Mouse (Mus musculus) 3134 (cell line): Measurements from ENCODE around the gene Nfia.

Experiments
- DNase-seq: peaks from one replicate; pipeline ENCODE4 v3.0.0-alpha.2; 2011; ENCODE audit warnings: low spot score; ENCODE audit not compliant: insufficient read length; ENCODE audit errors: extremely low read depth

Nfia gene

DNA sequence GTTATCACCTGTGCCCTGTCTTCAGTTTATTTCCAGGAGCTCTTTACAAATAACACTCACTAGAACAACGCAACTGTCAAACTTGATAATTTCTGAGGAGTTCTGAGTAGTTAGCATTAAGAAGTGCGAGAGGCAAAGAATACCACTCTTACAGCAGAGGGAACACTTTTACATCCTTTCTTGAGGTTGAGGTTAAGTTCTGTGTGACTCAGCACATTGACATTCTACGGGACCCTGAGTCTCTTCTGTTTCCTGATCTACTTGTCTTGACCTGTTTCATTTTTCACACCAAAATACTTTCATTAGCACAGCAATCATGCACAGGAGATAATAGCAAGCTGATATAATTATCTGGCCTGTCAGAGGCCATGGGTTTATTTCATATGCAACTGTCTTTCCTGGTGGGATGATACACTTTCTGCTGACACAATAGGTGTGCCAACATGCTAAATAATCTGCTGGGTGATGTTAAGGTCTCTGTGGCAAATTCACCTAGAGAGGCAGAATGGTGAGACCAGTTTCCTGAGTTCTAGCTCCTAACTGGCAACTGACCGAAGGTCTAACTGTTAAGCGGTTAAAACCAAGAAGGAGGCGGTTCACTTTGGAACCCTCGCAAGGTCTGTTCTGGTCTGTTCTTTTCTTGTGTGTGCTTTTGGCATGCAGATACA lies 59.2 kb downstream of the Nfia start:
- DNase-seq = no peak

DNA sequence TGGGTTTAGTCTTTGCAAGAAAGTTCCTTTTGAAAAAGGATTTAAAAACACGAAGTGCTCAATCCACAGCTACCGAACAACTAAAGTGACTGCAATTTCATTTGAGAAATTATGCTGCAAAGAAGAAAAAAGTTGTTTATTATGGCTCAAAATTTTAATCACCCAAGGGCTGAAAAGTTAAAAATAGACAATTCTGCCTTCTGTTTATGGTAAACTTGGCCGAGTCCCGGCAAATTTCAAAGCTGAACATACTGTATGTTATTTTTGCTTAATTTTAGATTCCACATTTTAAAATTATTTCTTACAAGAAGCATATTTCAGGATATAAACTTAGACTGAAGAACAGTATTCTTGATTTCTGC lies 59.7 kb downstream of the Nfia start:
- DNase-seq = no peak

DNA sequence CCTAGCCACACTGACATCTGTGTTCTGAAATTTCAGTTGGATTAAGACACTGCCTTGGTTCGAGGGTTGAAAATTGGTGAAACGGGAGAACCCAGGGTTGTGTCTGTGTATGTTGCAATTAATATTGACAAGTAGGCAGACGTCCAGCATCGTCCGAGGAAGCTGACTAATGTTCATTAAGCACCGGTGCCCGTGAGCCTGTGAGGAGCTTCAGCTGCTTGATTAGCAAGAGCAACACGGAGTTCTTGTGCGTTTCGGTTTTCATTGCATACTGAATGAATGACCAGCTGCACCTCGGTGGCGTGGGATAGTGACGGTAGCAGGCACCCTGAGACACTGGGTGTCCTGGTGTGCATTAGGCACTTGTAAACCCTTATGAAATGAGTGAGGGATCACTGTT lies 64.3 kb downstream of the Nfia start:
- no peak for DNase-seq

DNA sequence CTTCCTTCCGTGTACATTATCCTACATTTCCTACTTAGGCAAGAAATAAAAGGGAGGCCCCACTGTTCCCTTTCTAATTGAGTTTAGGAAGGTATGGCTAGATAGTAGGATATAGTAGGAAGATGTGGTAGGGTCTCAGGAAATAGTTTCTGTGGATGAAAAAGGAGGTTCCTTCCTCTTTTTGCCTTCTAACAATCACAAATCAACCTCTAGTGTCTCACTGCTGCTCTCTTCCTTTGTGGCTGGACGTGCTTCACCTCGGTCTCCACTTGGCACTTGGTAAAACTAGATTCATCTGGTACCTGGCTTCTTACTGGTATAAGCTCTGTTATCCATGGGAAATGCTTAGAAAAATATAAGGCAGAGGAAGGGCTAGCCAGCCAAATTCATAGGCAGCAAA lies 65.2 kb downstream of the Nfia start:
- DNase-seq = no peak

DNA sequence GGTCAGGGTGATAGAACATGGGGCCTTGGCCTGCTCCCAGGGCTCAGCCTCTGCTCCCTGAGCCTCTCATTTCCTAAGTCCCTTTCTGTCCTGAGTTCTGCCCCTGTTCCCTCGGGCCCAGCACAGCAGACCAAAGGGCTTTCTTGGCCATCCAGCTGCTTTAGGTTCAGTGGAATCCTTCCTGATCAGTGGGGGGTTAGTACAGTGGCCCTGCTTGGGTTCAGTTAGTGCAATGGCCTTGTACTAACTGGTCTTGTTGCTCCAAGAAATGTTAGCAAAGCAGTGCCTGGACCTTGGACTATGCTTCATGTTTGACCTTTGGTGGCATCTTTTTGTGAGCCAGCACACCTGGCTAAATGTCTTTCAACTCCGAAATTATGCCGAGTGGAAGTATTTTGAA lies 66.1 kb downstream of the Nfia start:
- no peak for DNase-seq

DNA sequence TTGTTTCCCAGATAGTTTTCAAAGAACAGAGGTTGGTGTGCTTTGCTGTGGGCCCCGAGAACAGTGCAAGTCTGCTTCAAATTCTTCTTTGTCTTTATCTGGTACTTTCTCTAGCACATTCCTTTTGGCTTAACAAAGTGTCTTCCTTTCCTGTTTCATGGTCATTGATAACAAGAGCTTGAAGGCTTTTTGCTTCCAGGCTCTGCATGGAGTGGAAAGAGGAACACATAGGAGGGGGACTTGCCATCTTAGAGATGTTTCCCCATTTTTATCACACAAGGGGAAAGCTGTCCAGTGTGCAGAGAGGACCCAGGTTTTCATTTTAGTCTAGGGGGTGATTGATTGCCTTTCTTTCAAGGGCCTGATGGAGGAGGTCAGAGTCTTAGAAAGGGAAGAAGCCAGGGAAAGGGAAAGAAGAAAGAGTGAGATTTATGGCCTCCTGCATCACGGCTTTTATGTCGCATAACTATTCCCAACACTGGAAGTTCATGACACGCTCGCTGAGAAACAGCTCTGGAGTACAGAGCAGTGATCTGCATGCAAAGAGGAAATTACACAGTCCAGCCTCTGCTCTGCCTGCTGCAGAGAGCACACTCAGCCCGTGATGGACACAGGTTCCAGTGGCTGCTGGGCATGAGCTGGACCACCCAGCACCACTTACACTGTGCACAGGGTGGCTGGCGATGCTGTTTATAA lies 67.0 kb downstream of the Nfia start:
- DNase-seq = no peak

DNA sequence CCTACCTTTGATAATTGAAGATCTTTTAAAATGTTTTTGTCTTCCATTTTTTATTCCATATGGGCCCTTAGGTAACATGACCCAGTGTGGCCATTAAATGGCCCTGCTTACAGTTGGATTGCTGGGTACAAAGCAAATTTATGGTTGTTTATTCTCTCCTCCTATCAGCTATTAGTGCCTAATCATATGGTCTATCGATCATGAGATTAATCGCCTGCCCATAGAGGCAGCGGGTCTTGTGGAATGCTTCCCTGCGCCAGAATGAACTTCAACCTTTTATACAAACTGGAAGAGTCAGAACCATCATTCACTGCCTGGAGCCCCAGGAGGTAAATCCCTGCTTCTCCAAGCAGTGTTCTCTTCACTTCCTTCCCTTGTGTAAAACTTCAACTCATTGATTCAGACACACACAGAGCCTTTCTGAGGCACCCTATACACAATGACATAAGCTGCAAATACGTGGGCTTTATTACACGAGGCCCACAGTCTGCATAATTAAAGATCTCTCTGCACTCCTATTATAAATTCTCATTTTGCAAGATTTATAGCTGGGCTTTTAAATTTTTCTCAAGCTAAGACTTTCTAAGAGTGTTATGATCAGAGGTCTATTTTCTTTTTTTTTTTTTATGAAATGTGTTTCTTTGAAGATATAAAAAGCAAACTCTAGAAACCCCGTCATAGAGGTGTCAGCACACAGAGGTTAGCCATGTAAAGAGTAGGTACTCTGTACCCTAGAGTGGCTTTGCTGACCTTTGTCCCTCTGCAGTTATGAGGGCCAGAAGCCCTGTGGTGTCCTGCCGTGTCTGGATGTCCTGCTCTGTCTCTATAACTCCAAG lies 67.9 kb downstream of the Nfia start:
- DNase-seq = no peak

DNA sequence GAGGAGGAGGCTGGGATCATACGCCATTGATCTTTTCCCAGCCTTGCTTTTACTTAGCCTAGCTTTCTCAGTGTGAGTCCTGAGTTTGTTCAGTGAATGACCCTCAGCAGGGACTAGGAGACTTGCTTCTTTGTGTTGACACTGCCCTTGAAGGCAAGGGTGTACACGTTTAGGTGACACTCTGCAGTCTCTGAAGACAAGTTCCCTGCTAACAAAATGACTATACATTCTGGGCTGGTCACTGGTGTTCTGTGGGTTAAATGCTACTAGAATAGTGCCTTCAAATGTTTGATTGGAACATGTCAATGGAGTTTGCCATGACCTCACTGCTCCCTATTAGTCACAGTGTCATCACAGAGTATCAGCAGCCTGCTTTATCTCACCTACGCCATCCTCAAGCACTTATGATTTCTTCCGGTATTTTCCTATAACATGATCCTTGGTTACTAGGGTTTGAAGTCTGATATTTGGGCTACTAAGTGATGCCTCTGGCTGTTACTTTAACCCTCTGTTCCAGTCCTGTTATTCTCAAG lies 68.6 kb downstream of the Nfia start:
- DNase-seq = no peak

DNA sequence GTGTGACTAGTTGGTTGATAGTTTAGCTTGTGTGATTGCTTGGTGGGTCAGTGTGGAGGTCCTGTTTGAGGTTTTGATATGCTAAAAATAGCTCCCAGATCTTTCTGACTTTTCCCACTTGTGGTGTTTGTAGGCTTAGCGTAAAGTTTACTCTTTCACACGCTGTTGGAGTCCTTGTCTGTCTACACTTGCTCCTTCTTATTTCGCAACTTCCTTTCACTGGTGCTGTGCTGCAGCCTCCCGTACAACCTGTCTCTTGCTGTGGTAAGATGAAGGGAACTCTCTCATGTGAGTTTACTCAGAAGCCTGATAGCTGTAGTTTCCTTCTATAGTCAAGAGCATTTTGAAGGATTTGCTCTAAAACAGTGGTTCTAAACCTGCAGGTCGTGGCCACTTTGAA lies 69.2 kb downstream of the Nfia start:
- no peak for DNase-seq

DNA sequence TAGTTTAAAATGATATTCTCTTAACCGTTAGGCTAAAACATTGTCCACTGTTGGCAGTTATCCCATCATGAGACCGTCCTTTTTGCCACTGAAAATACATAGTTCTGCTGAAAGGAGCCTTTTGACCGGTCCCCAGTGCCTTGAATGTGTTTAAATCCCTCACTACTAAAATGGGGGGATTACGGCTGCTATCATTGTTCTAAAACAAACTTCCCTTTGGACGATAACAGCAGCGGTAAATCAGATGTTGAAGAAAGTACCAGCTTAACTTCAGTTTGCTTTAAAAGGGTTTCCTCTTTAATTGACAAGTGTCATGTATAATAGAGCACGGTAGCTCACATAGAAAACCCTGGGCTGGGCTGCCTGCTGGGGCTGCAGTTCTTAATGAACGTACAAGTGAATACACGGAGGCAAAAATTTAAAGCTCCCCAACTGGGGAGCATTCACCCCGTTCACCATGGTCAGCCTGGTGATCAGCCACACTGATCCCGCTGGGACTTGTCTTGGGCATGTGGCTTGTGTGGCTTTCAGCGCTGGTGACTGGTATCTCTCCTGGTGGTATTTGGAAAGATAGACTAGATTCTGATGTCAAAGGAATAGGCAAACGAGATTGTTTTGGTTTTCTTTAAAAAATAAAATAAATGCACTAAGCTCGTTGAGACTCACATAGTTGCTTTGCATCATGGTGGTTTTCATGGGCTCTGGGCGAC lies 71.6 kb downstream of the Nfia start:
- DNase-seq = no peak

DNA sequence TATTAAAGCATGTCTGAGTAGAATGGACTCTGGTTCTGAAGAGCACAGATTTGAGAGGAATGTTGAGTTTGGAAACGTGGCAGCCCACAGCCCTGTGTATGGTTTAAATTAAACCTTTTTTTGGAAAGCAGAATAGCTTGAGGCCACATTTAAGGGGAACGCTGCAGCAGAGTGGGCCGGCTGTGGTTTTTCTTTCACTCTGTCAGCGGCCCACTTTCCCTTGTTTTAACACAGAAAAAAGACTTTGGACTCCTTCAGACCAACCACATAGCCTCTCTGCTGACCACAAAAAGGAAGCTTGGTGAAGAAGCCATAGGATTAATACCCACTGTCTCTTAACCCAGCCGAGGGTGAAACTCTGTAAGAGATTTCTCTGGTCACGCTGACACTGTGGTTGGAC lies 72.4 kb downstream of the Nfia start:
- DNase-seq = no peak

DNA sequence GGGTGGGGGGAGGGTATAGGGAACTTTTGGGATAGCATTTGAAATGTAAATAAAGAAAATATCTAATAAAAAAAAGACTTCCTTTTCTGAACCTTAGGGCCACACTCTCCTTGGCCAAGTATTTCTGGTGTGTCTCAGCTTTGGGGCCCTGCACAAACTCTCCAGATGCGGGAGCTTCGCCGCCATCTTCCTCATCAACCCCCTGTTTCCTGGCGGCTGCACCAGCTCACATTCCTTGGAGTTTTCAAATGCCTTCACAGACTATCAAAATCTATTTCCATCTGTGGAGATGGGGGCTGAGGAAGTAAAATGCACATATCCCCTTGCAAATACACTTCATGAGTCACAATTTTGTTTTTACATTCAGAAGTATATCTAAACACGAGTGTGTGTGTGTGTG lies 75.1 kb downstream of the Nfia start:
- no peak for DNase-seq

DNA sequence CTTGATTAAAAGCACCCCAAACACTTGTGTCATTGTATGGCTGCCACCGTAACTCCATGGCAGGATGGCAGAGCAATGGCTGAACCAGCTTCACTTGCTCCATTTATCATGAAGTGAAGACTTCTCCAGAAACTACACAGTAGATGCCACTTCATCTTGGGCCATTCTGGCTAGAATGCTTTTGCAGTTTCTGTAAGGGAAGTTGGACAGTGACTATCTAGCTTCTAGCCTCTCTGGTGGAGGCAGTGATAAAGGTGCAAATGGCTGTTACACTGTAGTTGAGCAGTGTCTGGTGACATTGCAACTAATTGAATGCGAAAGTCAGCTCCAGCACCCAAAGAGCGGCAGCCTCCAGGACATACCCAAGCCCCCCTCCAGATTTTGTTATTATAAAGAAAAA lies 78.5 kb downstream of the Nfia start:
- no peak for DNase-seq

DNA sequence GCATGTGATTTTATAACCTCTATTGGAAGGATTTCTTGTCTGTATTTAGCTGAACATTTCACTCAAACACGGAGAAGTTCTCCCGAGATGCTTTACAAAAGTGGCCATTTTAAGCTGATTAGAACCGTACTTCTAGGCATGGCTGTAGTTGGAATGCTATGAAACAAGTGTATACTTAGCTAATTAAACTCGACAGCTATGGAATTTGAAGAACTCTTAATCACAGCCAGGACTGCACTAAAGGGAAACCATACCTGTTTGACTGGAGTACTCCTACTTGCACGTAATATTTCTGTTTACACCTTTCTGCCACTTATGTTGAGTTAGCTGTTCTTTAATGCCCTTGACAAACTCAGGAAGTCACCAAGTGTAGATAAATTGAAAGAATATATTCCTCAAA lies 79.2 kb downstream of the Nfia start:
- no peak for DNase-seq

DNA sequence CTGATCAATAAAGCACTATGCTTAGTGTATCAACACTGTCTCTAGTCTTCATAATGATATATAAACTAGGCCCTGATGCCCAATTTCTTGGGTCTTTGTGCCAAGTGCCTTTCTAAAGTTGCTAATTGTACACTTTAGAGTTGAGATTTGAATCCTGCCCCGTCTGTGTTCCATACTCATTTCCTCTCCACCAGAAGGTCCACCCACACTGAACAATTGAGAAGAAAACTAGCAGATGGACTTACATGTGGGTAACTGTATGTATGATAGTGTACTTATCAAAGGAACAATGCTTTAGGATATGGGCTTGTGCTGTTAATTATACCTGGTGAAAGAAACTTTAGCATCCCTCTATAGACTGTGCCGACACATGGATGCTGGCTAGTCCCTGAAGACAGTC lies 80.1 kb downstream of the Nfia start:
- no peak for DNase-seq

DNA sequence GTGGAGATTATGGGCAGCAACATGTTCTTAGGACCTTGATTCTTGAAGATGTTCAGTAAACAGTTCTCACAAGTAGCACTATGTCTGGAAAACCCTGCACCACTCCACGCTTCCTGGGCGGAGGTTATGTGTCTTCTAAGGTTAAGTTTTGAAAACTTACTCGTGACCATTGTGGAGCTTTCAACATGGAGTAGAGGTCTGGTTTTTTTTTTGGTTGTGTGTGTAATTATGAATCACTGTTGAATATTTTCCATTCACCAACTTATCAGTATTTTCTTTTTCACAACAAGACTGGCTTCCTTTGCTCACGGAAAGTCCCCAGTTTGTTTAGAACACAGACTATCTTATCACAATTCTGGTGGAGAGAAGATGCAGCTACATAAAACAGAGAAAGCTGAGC lies 82.2 kb downstream of the Nfia start:
- DNase-seq = no peak

DNA sequence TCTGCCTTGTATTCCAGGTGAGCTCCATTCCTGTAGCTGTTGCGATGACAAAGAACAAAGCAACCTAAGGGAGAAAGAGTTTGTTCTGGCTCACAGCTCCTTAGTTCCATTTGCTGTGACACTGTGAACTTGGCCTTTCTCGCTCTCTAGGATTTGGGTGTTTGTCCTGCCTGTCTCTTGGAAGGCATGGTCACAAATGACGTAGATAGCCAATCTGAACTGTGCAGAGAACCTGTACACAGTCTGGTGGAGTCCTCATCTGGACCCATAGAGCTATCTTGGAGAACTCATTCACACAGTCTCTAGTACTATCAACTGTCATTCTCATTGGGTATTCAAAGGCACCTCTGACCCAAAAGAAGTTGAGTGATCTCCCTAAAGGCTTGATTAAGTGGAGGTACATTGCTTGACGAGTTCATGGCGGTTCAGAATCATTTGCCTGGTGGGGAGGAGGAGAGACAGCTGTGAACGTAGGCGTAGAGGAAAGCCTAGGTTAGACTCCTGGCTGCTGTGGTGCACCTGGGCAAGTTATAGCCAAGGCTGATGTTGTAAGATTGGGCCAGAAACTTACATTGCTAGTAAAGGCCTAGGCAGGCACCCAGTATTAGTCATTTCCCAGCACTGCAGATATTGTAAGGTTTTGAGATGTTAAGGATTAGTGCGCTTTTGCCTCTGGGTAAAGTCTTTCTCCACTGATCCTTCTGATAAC lies 83.3 kb downstream of the Nfia start:
- DNase-seq = no peak

DNA sequence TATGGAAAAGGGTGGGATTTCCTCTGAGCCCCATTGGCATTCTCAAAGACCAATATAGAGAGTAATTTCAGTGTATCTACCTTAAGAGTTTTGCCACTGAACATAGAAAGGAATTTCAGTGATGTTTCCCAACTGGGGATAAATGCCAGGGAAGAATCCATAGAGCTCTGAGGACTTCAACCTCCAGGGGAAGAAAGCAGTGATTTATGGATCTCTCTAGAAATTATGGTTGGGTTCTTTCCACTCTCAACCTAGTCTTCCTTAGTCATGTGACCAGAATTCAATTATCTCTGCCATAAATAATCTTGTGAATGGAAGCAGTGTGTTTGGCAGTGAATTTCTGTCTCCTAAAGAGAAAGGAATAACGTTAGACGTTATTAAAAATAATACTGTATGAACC lies 85.0 kb downstream of the Nfia start:
- no peak for DNase-seq

DNA sequence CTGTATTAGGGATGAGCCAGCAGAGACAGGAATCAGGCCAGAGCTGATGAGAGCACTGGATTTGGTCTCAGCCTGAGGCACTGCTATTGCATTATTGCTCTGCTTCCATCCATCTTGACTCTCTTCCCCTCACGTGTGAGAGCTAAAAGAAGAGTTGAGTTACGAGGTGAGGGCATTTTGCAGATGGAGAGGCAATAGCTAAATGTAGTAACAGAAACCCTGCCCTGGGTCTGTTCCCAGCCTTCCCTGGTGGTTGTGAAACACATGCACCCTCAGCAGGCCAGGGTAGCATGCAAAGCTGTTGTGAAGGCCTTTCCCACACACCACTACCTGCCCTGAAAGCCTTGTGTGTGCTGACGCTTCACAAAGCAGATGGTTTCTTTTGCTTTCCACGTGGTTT lies 86.9 kb downstream of the Nfia start:
- DNase-seq = no peak

DNA sequence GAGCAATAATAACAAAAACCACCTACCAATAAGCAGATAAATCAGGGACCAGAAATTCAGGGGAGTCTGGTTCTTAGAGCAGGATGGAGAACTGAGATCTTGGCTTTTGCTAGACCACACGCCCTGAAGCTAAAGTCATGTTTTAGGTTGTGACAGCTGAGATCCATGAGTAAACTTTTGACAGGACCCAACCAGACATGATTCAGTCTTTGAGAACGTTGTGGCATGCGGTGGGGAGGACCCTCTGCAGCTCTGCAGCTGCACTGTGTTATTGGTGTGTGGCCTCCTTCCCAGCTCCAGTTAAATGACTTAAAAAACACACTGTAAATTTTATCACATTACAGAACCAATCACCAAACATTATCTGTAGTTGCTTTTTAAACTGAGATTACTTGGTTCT lies 87.8 kb downstream of the Nfia start:
- no peak for DNase-seq
